Mouse (Mus musculus) cerebellum, postnatal 14 days (tissue): ENCODE measurements around the gene Tmem123.

ENCODE experiments used
- DNase-seq, 2 experiments: peaks; one replicate each; pipeline ENCODE4 v3.0.0; 2021; ENCODE audit warnings: mixed read lengths in 2 of 2

The Tmem123 gene

GRCm38 (mm10) chr9:7776940-7777339 lies 13.1 kb downstream of the Tmem123 start:
- DNase-seq = no peak

GRCm38 (mm10) chr9:7777652-7778051 lies 13.8 kb downstream of the Tmem123 start:
- DNase-seq = no peak

- DNase-seq = no peak
These were observed 14.9 kb downstream of the Tmem123 start for GRCm38 (mm10) chr9:7778771-7779170.

GRCm38 (mm10) chr9:7779786-7780185 lies 15.9 kb downstream of the Tmem123 start:
- no peak for DNase-seq

- no peak for DNase-seq
These were observed 16.7 kb downstream of the Tmem123 start for GRCm38 (mm10) chr9:7780250-7781150.

- DNase-seq = no peak
These were observed 20.2 kb downstream of the Tmem123 start for GRCm38 (mm10) chr9:7783823-7784614.

- no peak for DNase-seq
These were observed 20.8 kb downstream of the Tmem123 start for GRCm38 (mm10) chr9:7784615-7785012.

GRCm38 (mm10) chr9:7785396-7785795 lies 21.6 kb downstream of the Tmem123 start:
- DNase-seq = no peak

GRCm38 (mm10) chr9:7786086-7786485 lies 22.2 kb downstream of the Tmem123 start:
- DNase-seq = no peak

- DNase-seq = no peak
These were observed 24.6 kb downstream of the Tmem123 start for GRCm38 (mm10) chr9:7788411-7788810.

- DNase-seq = no peak
These were observed 26.1 kb downstream of the Tmem123 start for GRCm38 (mm10) chr9:7789764-7790575.

- no peak for DNase-seq
These were observed 26.8 kb downstream of the Tmem123 start for GRCm38 (mm10) chr9:7790580-7791084.

- DNase-seq = no peak
These were observed 29.7 kb downstream of the Tmem123 start for GRCm38 (mm10) chr9:7793561-7793960.

GRCm38 (mm10) chr9:7795581-7795980 lies 31.7 kb downstream of the Tmem123 start:
- no peak for DNase-seq

GRCm38 (mm10) chr9:7796129-7796864 lies 32.5 kb downstream of the Tmem123 start:
- no peak for DNase-seq

- no peak for DNase-seq
These were observed 33.7 kb downstream of the Tmem123 start for GRCm38 (mm10) chr9:7797542-7797941.

- DNase-seq = no peak
These were observed 34.7 kb downstream of the Tmem123 start for GRCm38 (mm10) chr9:7798555-7798954.

GRCm38 (mm10) chr9:7805101-7805506 lies 41.3 kb downstream of the Tmem123 start:
- no peak for DNase-seq

GRCm38 (mm10) chr9:7822758-7823157 lies 58.9 kb downstream of the Tmem123 start:
- no peak for DNase-seq

- DNase-seq = no peak
These were observed 61.1 kb downstream of the Tmem123 start for GRCm38 (mm10) chr9:7824916-7825315.

- DNase-seq = no peak
These were observed 64.9 kb downstream of the Tmem123 start for GRCm38 (mm10) chr9:7828706-7829105.
